Mouse (Mus musculus): Measurements from ENCODE around the gene Dennd1a.

Dennd1a gene

GRCm38 (mm10) chr2:38045286-38045685, 241.9 kb downstream of the Dennd1a start:
- no peak for DNase-seq (ENCODE audit: low read depth)

- no peak for DNase-seq (ENCODE audit: low read depth)
These were observed 246.3 kb downstream of the Dennd1a start for GRCm38 (mm10) chr2:38040845-38041244.

- DNase-seq (ENCODE audit: low read depth): no peak
These were observed 247.6 kb downstream of the Dennd1a start for GRCm38 (mm10) chr2:38039621-38040020.

GRCm38 (mm10) chr2:38028317-38028716, 258.9 kb downstream of the Dennd1a start:
- no peak for DNase-seq (ENCODE audit: low read depth)

GRCm38 (mm10) chr2:38025615-38026014, 261.6 kb downstream of the Dennd1a start:
- DNase-seq (ENCODE audit: low read depth): no peak

- no peak for DNase-seq (ENCODE audit: low read depth)
These were observed 263.5 kb downstream of the Dennd1a start for GRCm38 (mm10) chr2:38023741-38024130.

- no peak for DNase-seq (ENCODE audit: low read depth)
These were observed 264.0 kb downstream of the Dennd1a start for GRCm38 (mm10) chr2:38023054-38023740.

- DNase-seq (ENCODE audit: low read depth): no peak
These were observed 266.0 kb downstream of the Dennd1a start for GRCm38 (mm10) chr2:38021166-38021565.

- DNase-seq (ENCODE audit: low read depth): no peak
These were observed 272.5 kb downstream of the Dennd1a start for GRCm38 (mm10) chr2:38014702-38015101.

- no peak for DNase-seq (ENCODE audit: low read depth)
These were observed 273.3 kb downstream of the Dennd1a start for GRCm38 (mm10) chr2:38013839-38014365.

- no peak for DNase-seq (ENCODE audit: low read depth)
These were observed 280.0 kb downstream of the Dennd1a start for GRCm38 (mm10) chr2:38007238-38007637.

GRCm38 (mm10) chr2:38003183-38003680, 284.0 kb downstream of the Dennd1a start:
- no peak for DNase-seq (ENCODE audit: low read depth)

- DNase-seq (ENCODE audit: low read depth): no peak
These were observed 286.2 kb downstream of the Dennd1a start for GRCm38 (mm10) chr2:38001004-38001403.

- DNase-seq (ENCODE audit: low read depth): no peak
These were observed 289.2 kb downstream of the Dennd1a start for GRCm38 (mm10) chr2:37997966-37998365.

- no peak for DNase-seq (ENCODE audit: low read depth)
These were observed 298.1 kb downstream of the Dennd1a start for GRCm38 (mm10) chr2:37989091-37989490.

GRCm38 (mm10) chr2:37988301-37988700, 298.9 kb downstream of the Dennd1a start:
- DNase-seq (ENCODE audit: low read depth): no peak

- no peak for DNase-seq (ENCODE audit: low read depth)
These were observed 301.4 kb downstream of the Dennd1a start for GRCm38 (mm10) chr2:37985690-37986222.

- no peak for DNase-seq (ENCODE audit: low read depth)
These were observed 304.5 kb downstream of the Dennd1a start for GRCm38 (mm10) chr2:37982714-37983113.

- no peak for DNase-seq (ENCODE audit: low read depth)
These were observed 305.4 kb downstream of the Dennd1a start for GRCm38 (mm10) chr2:37981562-37982403.

- DNase-seq (ENCODE audit: low read depth): no peak
These were observed 313.0 kb downstream of the Dennd1a start for GRCm38 (mm10) chr2:37974201-37974600.

GRCm38 (mm10) chr2:37972621-37973020, 314.6 kb downstream of the Dennd1a start:
- no peak for DNase-seq (ENCODE audit: low read depth)

GRCm38 (mm10) chr2:37971726-37972125, 315.5 kb downstream of the Dennd1a start:
- no peak for DNase-seq (ENCODE audit: low read depth)

All from 416B (cell line).